Mouse (Mus musculus): Measurements from ENCODE around the gene Spc24. TPM values are rescaled to one million over a fixed set of nuclear protein-coding genes. Genes with fewer than 3 reads are reported as not detected.
"Not testable (repeated sequence)": the region's sequence is repeated elsewhere in the genome, so short reads cannot be mapped to it uniquely, and the experiment has no call there.

The Spc24 gene
- total and polyA plus RNA-seq, 2 experiments from 2014 or later = 6.3 to 6.6 TPM

DNA sequence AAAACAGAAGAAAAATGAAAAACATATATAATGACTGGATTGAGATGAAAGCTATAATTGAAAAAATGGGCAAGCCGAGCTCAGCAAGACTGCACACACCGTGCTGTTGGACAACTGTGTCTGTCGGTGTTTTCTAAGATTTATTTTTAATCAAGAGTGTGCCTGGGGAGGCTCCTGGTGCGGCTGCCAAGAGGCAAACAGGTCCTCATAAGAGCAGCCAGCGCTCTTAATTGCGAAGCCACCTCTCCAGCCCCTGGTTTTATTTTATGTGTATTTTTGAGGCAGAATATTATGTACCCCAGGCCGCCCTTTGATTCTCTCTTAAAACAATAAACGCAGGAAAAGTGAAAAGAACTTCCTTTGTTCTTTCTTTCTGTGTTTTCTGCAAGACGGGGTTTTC is 28.1 kb upstream of the Spc24 start:
- Histone ChIP-seq H3K4me3 (ENCODE audit: low read depth, low read length) (no peak overlapping the region), H3K4me2 (ENCODE audit: low read depth, low read length, poor library complexity, severe bottlenecking) (no peak overlapping the region), H3K36me3 (ENCODE audit: insufficient read depth, low read length) (no peaks in the 10 kb centered on the region), H3K9me3 (ENCODE audit: low read length) (no peaks in the 10 kb centered on the region), H3K27ac (ENCODE audit: low read depth, low read length) (no peak overlapping the region), H3K4me1 (ENCODE audit: insufficient read depth, low read length) (no peaks in the 10 kb centered on the region), H3K27me3 (ENCODE audit: insufficient read depth, low read length) (no peaks in the 10 kb centered on the region), H3K9ac (replicated peaks; ENCODE audit: low read length, poor library complexity, severe bottlenecking) (no peak overlapping the region)
- 67% methylated on average over 9 of the region's 9 CpGs for WGBS
- no peak for TF ChIP-seq CTCF (IDR thresholded peaks at IDR 0.05)
- DNase-seq (ENCODE audit: low spot score) (no peak), ATAC-seq (ENCODE audit: low FRiP score) (no peak)

DNA sequence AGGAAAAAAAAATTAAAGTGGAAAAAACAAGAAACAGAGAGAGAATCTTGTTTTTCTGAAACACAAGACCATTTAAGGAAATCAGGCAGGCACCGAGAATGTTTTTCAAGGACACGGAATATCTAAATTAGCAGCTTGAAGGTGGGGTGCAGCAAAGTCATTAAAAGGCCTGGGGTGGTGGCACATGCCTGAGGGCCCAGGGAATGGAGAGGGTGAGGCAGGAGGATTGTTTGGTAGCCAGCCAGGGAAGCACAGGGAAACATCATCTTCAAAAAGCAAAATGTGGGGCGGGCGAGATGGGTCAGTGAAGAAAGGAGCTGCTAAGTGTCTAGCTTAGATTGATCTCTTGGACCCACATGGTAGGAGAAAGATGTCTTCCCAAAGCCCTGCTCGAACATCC is 27.6 kb upstream of the Spc24 start:
- Histone ChIP-seq H3K36me3 (ENCODE audit: insufficient read depth, low read length) (no peaks in the 10 kb centered on the region), H3K9me3 (ENCODE audit: low read length) (no peaks in the 10 kb centered on the region), H3K4me2 (ENCODE audit: low read depth, low read length, poor library complexity, severe bottlenecking) (no peak overlapping the region), H3K9ac (replicated peaks; ENCODE audit: low read length, poor library complexity, severe bottlenecking) (no peak overlapping the region), H3K27me3 (ENCODE audit: insufficient read depth, low read length) (no peaks in the 10 kb centered on the region), H3K27ac (ENCODE audit: low read depth, low read length) (no peak overlapping the region), H3K4me1 (ENCODE audit: insufficient read depth, low read length) (no peaks in the 10 kb centered on the region), H3K4me3 (ENCODE audit: low read depth, low read length) (no peak overlapping the region)
- no peak for DNase-seq (ENCODE audit: low spot score)
- 82% methylated on average over 5 of the region's 5 CpGs for WGBS
- no peak for TF ChIP-seq CTCF (IDR thresholded peaks at IDR 0.05)
- no peak for ATAC-seq (ENCODE audit: low FRiP score)

DNA sequence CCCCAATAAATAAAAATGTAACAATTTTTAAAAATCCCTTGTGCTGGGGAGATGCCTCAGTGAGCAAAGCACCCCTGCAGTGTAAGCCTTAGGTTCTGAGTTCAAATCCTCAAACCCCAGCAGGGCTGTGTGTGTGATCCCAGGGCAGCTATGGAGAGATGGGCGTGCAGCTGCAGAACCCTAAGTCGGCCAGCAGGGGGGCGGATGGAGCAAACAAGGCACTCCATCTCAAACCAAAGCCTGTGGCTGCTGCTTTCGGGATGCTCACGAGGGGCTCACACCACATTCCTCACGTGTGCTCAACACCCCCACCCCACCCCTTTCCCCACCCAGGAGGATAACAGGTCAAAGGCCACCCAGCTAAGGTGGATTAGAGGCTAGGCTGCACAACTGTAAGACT is 26.8 kb upstream of the Spc24 start:
- peak; percentile 44 for DNase-seq (ENCODE audit: low spot score)
- WGBS = 2% methylated on average over 6 of the region's 6 CpGs
- H3K9ac ChIP-seq (replicated peaks; ENCODE audit: low read length, poor library complexity, severe bottlenecking) = no peak overlapping the region
- no peak overlapping the region for H3K4me3 ChIP-seq (ENCODE audit: low read depth, low read length)
- H3K27ac ChIP-seq (ENCODE audit: low read depth, low read length) = no peak overlapping the region
- no peaks in the 10 kb centered on the region for H3K36me3 ChIP-seq (ENCODE audit: insufficient read depth, low read length)
- H3K4me1 ChIP-seq (ENCODE audit: insufficient read depth, low read length) = no peaks in the 10 kb centered on the region
- no peaks in the 10 kb centered on the region for H3K9me3 ChIP-seq (ENCODE audit: low read length)
- TF ChIP-seq CTCF (IDR thresholded peaks at IDR 0.05) = peak; percentile 69
- no peak for ATAC-seq (ENCODE audit: low FRiP score)
- no peak overlapping the region for H3K4me2 ChIP-seq (ENCODE audit: low read depth, low read length, poor library complexity, severe bottlenecking)
- no peaks in the 10 kb centered on the region for H3K27me3 ChIP-seq (ENCODE audit: insufficient read depth, low read length)

DNA sequence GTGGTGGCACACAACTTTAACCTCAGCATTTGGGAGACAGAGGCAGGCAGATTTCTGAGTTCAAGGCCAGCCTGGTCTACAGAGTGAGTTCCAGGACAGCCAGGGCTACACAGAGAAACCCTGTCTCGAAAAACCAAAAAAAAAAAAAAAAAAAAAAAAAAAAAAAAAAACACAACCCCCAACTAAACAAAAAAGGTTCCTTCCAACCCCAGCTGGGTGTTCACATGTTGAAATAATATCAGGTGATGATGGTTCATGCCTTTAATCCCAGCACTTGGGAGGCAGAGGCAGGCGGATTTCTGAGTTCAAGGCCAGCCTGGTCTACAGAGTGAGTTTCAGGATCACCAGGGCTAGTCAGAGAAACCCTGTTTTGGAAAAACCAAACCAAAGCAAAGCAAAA is 26.2 kb upstream of the Spc24 start:
- not testable (repeated sequence) for H3K27ac ChIP-seq (ENCODE audit: low read depth, low read length); H3K9ac ChIP-seq (replicated peaks; ENCODE audit: low read length, poor library complexity, severe bottlenecking); H3K36me3 ChIP-seq (ENCODE audit: insufficient read depth, low read length); H3K4me1 ChIP-seq (ENCODE audit: insufficient read depth, low read length); H3K9me3 ChIP-seq (ENCODE audit: low read length); H3K4me3 ChIP-seq (ENCODE audit: low read depth, low read length); H3K27me3 ChIP-seq (ENCODE audit: insufficient read depth, low read length); DNase-seq (ENCODE audit: low spot score); H3K4me2 ChIP-seq (ENCODE audit: low read depth, low read length, poor library complexity, severe bottlenecking); ATAC-seq (ENCODE audit: low FRiP score)
- WGBS = 90% methylated on average over 1 of the region's 2 CpGs

DNA sequence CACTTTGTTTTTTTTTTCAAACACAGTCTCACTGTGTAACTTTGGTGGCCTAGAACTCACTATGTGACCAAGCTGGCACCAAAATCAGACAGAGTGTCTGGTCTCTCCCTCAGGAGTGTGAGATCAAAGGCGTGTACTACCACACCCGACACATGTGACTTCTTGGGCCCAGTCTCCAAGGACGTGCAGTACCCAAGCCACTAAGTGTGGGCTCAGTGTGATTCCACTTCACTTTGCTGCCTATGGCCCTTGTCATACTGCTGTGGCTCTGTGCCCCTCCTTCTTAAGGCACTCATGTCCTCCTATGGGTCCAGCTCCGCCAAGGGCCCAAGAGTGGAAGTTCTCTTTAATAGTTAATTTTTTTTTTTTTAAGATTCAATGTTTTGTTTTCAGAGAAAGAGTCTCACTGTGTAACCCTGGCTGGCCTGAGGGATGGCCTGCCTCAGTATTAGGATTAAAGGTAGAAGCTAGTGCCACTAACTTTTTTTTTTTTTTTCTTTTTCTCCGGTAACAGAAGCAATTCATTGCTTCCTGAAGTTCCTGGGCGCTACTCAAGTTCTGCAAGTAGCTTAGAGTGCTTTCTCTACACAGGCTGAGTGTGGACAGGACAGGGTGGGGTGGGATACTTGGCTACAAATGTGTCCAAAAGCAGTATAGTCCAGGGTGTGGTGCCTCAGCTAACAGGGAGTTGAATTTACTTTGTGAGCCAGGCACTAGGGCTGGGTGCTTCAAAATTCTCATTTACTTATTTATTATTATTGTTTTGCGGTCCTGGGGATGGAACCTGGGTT is 24.6 kb upstream of the Spc24 start:
- Histone ChIP-seq H3K4me2 (ENCODE audit: low read depth, low read length, poor library complexity, severe bottlenecking) (no peak overlapping the region), H3K9me3 (ENCODE audit: low read length) (no peaks in the 10 kb centered on the region), H3K36me3 (ENCODE audit: insufficient read depth, low read length) (0 out of 2 replicates have a peak, but pooled peaks cover 3% of the 10 kb centered on the region), H3K9ac (replicated peaks; ENCODE audit: low read length, poor library complexity, severe bottlenecking) (no peak overlapping the region), H3K4me3 (ENCODE audit: low read depth, low read length) (no peak overlapping the region), H3K4me1 (ENCODE audit: insufficient read depth, low read length) (no peaks in the 10 kb centered on the region), H3K27ac (ENCODE audit: low read depth, low read length) (no peak overlapping the region), H3K27me3 (ENCODE audit: insufficient read depth, low read length) (no peaks in the 10 kb centered on the region)
- ATAC-seq (ENCODE audit: low FRiP score) (no peak), DNase-seq (ENCODE audit: low spot score) (no peak)
- 91% methylated on average over 7 of the region's 7 CpGs for WGBS
- TF ChIP-seq CTCF (IDR thresholded peaks at IDR 0.05) = no peak

DNA sequence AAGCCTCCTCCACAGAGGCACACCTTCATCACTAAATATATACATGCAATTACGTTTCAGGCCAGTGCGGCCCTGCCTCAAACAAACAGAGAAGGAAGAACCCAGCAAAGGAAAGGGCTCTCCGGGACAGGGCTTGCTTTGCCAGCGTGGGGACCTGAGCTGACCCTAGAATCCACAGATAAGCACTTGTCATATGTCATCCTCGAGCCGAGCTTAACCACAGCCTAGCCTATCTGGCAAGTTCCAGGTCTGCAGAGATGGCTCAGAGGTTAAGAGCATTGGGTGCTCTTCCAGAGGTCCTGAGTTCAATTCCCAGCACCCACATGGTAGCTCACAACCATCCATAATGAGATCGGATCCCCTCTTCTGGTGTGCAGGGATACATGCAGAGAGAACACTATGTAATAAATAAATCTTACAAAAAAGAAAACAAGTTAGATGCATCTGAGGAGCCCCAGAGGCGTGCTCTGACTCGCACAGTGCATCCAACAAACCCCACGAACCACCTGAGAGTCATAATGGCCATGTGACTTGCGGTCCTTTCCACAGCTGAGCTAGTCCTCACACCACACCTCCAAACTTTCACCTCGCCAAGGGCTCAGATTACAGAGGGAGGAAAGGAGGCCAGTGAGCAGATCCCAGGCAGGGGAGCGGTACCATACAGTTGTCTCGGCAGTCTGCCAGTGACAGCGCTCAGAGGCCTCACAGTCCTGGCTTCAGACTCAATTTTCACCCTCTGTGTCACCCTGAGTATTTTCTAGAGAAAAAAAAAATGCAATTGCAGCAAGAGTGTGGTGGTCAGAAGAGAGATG is 21.8 kb upstream of the Spc24 start:
- Histone ChIP-seq H3K9me3 (ENCODE audit: low read length) (no peaks in the 10 kb centered on the region), H3K9ac (replicated peaks; ENCODE audit: low read length, poor library complexity, severe bottlenecking) (no peak overlapping the region), H3K4me1 (ENCODE audit: insufficient read depth, low read length) (no peaks in the 10 kb centered on the region), H3K4me2 (ENCODE audit: low read depth, low read length, poor library complexity, severe bottlenecking) (no peak overlapping the region), H3K36me3 (ENCODE audit: insufficient read depth, low read length) (0 out of 2 replicates have a peak, but pooled peaks cover 3% of the 10 kb centered on the region), H3K27ac (ENCODE audit: low read depth, low read length) (no peak overlapping the region), H3K27me3 (ENCODE audit: insufficient read depth, low read length) (no peaks in the 10 kb centered on the region), H3K4me3 (ENCODE audit: low read depth, low read length) (no peak overlapping the region)
- 81% methylated on average over 15 of the region's 15 CpGs for WGBS
- DNase-seq (ENCODE audit: low spot score) = no peak
- no peak for TF ChIP-seq CTCF (IDR thresholded peaks at IDR 0.05)
- no peak for ATAC-seq (ENCODE audit: low FRiP score)

Data from midbrain, postnatal 0 days (tissue).